Mouse (Mus musculus) cortical plate, adult 2 months (tissue): ENCODE measurements around the gene Ppy.
A peak's percentile ranks its signal among the peaks of the same experiment; 100 is the strongest.

Source experiments
- CTCF ChIP-seq: fragments of 200-500 bp; IDR thresholded peaks from 2 replicates; pipeline ENCODE4 v1.5.1; 2011; ENCODE audit warnings: mild to moderate bottlenecking, control low read depth, low read length; ENCODE audit not compliant: insufficient read depth; ENCODE audit errors: extremely low read depth
- POLR2A ChIP-seq: fragments of 200-500 bp; IDR thresholded peaks from 2 replicates; pipeline ENCODE4 v1.6.1; 2011; ENCODE audit warnings: mild to moderate bottlenecking, low read length, control low read depth; ENCODE audit not compliant: insufficient read depth; ENCODE audit errors: extremely low read depth

GRCm38 (mm10) chr11:102102485-102103258 lies 1.6 kb upstream of the Ppy start:
- peak; percentile 48 for TF ChIP-seq CTCF
- no peak for TF ChIP-seq POLR2A
